Mouse (Mus musculus) embryonic facial prominence, embryonic 14.5 days (tissue): Measurements from ENCODE around the gene Fdxr. TPM values are rescaled to one million over a fixed set of nuclear protein-coding genes. Genes with fewer than 3 reads are reported as not detected.
A peak's percentile ranks its signal among the peaks of the same experiment; 100 is the strongest.

Experiments used
- ATAC-seq: fragments of 200-750 bp; cut with Nextera tagmentation; 2 replicates; pipeline ENCODE4 v1.8.0; 2017; ENCODE audit warnings: low read depth, moderate number of reproducible peaks, moderate TSS enrichment
- DNase-seq: peaks from one replicate; pipeline ENCODE4 v3.0.0-alpha.2; 2015; ENCODE audit warnings: low spot score
- H3K27ac ChIP-seq: fragments of 300-500 bp; sonication (generic); replicated peaks from 2 replicates; pipeline ENCODE4 v1.5.1; 2014; ENCODE audit warnings: low read depth, mild to moderate bottlenecking, low read length, moderate library complexity
- H3K27me3 ChIP-seq: fragments of 300-500 bp; sonication (generic); replicated peaks from 2 replicates; pipeline ENCODE4 v1.6.1; 2014; ENCODE audit warnings: low read length; ENCODE audit not compliant: control insufficient read depth, insufficient read depth
- H3K36me3 ChIP-seq: fragments of 300-500 bp; sonication (generic); 2 replicates; pipeline ENCODE4 v1.6.1; 2014; ENCODE audit warnings: low read length, mixed read lengths; ENCODE audit not compliant: control insufficient read depth, insufficient read depth
- H3K4me1 ChIP-seq: fragments of 300-500 bp; sonication (generic); 2 replicates; pipeline ENCODE4 v1.6.1; 2014; ENCODE audit warnings: antibody characterized with exemption, low read length; ENCODE audit not compliant: control insufficient read depth, insufficient read depth
- H3K4me2 ChIP-seq: fragments of 300-500 bp; sonication (generic); 2 replicates; pipeline ENCODE4 v1.6.1; 2014; ENCODE audit warnings: low read depth, mild to moderate bottlenecking, low read length, moderate library complexity, mixed read lengths
- H3K4me3 ChIP-seq: fragments of 300-500 bp; sonication (generic); 2 replicates; pipeline ENCODE4 v1.5.1; 2014; ENCODE audit warnings: low read depth, mild to moderate bottlenecking, low read length
- H3K9ac ChIP-seq: fragments of 300-500 bp; sonication (generic); 2 replicates; pipeline ENCODE4 v1.6.1; 2014; ENCODE audit warnings: low read depth, mild to moderate bottlenecking, low read length, moderate library complexity, mixed read lengths
- H3K9me3 ChIP-seq: fragments of 300-500 bp; sonication (generic); 2 replicates; pipeline ENCODE4 v1.6.1; 2016; ENCODE audit warnings: low read length; ENCODE audit not compliant: control insufficient read depth
- whole genome bisulfite sequencing: fragments of 180-500 bp; shearing (Covaris S2); extraction: QIAGEN DNeasy Blood & Tissue Kit; methylation state at CpG from one replicate; pipeline ENCODE4 v1.1.7; 2014; 5-methylcytosine and 5-hydroxymethylcytosine counted together
- polyA plus RNA-seq: library from polyadenylated mRNA; unstranded; fragments of >200 nt; fragmentation: Nextera tagmentation; extraction: Ambion mirVana; gene quantifications from 2 replicates; pipeline ENCODE4 v1.2.1, GENCODE M21; 2014

Gene Fdxr
- polyA plus RNA-seq, 1 experiment from 2014 or later = 10.4 TPM

- Histone ChIP-seq H3K27ac (no peak overlapping the region), H3K36me3 (no peaks in the 10 kb centered on the region), H3K9ac (no peak overlapping the region), H3K27me3 (no peaks in the 10 kb centered on the region), H3K4me3 (no peak overlapping the region), H3K4me2 (no peak overlapping the region), H3K9me3 (no peaks in the 10 kb centered on the region), H3K4me1 (peaks cover 15% of the 10 kb centered on the region; the same call in 1 of the 2 replicates)
- WGBS = 80% methylated on average over 6 of the region's 6 CpGs
- ATAC-seq = no peak
- no peak for DNase-seq
These were observed 51.5 kb downstream of the Fdxr start for GRCm38 (mm10) chr11:115225301-115225700.

GRCm38 (mm10) chr11:115224889-115225288, 52.0 kb downstream of the Fdxr start:
- H3K4me3 ChIP-seq = no peak overlapping the region
- no peak overlapping the region for H3K4me2 ChIP-seq
- H3K27ac ChIP-seq = no peak overlapping the region
- WGBS = 47% methylated on average over 8 of the region's 8 CpGs
- H3K4me1 ChIP-seq = peaks cover 15% of the 10 kb centered on the region; the same call in 1 of the 2 replicates
- ATAC-seq (no peak), DNase-seq (peak; percentile 32)
- H3K36me3 ChIP-seq = no peaks in the 10 kb centered on the region
- no peaks in the 10 kb centered on the region for H3K9me3 ChIP-seq
- H3K27me3 ChIP-seq = no peaks in the 10 kb centered on the region; the same call in 1 of the 2 replicates
- H3K9ac ChIP-seq = no peak overlapping the region

GRCm38 (mm10) chr11:115223877-115224276, 53.0 kb downstream of the Fdxr start:
- Histone ChIP-seq H3K9me3 (no peaks in the 10 kb centered on the region), H3K27ac (no peak overlapping the region), H3K4me2 (no peak overlapping the region), H3K27me3 (no peaks in the 10 kb centered on the region; the same call in 1 of the 2 replicates), H3K4me1 (peaks cover 15% of the 10 kb centered on the region; the same call in 1 of the 2 replicates), H3K9ac (peak overlapping the region; percentile 14; the same call in 1 of the 2 replicates), H3K36me3 (no peaks in the 10 kb centered on the region), H3K4me3 (no peak overlapping the region)
- 66% methylated on average over 6 of the region's 6 CpGs for WGBS
- DNase-seq = no peak
- no peak for ATAC-seq

- H3K4me1 ChIP-seq = peaks cover 15% of the 10 kb centered on the region; the same call in 1 of the 2 replicates
These were observed 53.4 kb downstream of the Fdxr start for GRCm38 (mm10) chr11:115223451-115223850.

GRCm38 (mm10) chr11:115222570-115222969, 54.3 kb downstream of the Fdxr start:
- H3K4me2 ChIP-seq = no peak overlapping the region
- ATAC-seq (no peak), DNase-seq (no peak)
- H3K36me3 ChIP-seq = no peaks in the 10 kb centered on the region
- no peaks in the 10 kb centered on the region for H3K9me3 ChIP-seq
- H3K27ac ChIP-seq = no peak overlapping the region
- H3K4me1 ChIP-seq = peaks cover 15% of the 10 kb centered on the region; the same call in 1 of the 2 replicates
- WGBS = 33% methylated on average over 5 of the region's 5 CpGs
- peaks cover 3% of the 10 kb centered on the region; the same call in 1 of the 2 replicates for H3K27me3 ChIP-seq
- H3K9ac ChIP-seq = no peak overlapping the region
- no peak overlapping the region for H3K4me3 ChIP-seq

More at GRCm38 (mm10) chr11:115223451-115223850, 53.4 kb downstream of the Fdxr start:
- DNase-seq (no peak), ATAC-seq (no peak)
- Histone ChIP-seq H3K9me3 (no peaks in the 10 kb centered on the region), H3K4me2 (no peak overlapping the region), H3K4me3 (no peak overlapping the region), H3K36me3 (no peaks in the 10 kb centered on the region), H3K27me3 (peaks cover under 1% of the 10 kb centered on the region; the same call in 1 of the 2 replicates), H3K9ac (no peak overlapping the region), H3K27ac (no peak overlapping the region)
- 70% methylated on average over 11 of the region's 11 CpGs for WGBS

GRCm38 (mm10) chr11:115222077-115222476, 54.8 kb downstream of the Fdxr start:
- Histone ChIP-seq H3K27me3 (peaks cover 3% of the 10 kb centered on the region; the same call in 1 of the 2 replicates), H3K4me3 (no peak overlapping the region), H3K4me2 (no peak overlapping the region), H3K9me3 (no peaks in the 10 kb centered on the region), H3K9ac (no peak overlapping the region), H3K27ac (no peak overlapping the region), H3K4me1 (peaks cover 14% of the 10 kb centered on the region; the same call in 1 of the 2 replicates), H3K36me3 (no peaks in the 10 kb centered on the region)
- ATAC-seq = no peak
- peak; percentile 62 for DNase-seq
- 26% methylated on average over 12 of the region's 12 CpGs for WGBS

GRCm38 (mm10) chr11:115219685-115220084, 57.2 kb downstream of the Fdxr start:
- Histone ChIP-seq H3K4me2 (no peak overlapping the region), H3K4me3 (no peak overlapping the region), H3K27me3 (peaks cover 3% of the 10 kb centered on the region; the same call in 1 of the 2 replicates), H3K36me3 (no peaks in the 10 kb centered on the region), H3K27ac (no peak overlapping the region), H3K4me1 (peaks cover 10% of the 10 kb centered on the region; the same call in 1 of the 2 replicates), H3K9ac (no peak overlapping the region), H3K9me3 (no peaks in the 10 kb centered on the region)
- 89% methylated on average over 10 of the region's 10 CpGs for WGBS
- no peak for DNase-seq
- no peak for ATAC-seq

GRCm38 (mm10) chr11:115219263-115219662, 57.6 kb downstream of the Fdxr start:
- Histone ChIP-seq H3K4me3 (no peak overlapping the region), H3K36me3 (no peaks in the 10 kb centered on the region), H3K9ac (no peak overlapping the region), H3K27me3 (peaks cover 3% of the 10 kb centered on the region; the same call in 1 of the 2 replicates), H3K9me3 (no peaks in the 10 kb centered on the region), H3K4me1 (peaks cover 10% of the 10 kb centered on the region; the same call in 1 of the 2 replicates), H3K27ac (no peak overlapping the region), H3K4me2 (no peak overlapping the region)
- no peak for DNase-seq
- WGBS = 45% methylated on average over 9 of the region's 9 CpGs
- ATAC-seq = no peak
